Mouse (Mus musculus): ENCODE measurements around the gene Ankrd44.

GRCm38 (mm10) chr1:54798415-54798814 is 127.8 kb downstream of the Ankrd44 start:
- no peak for TF ChIP-seq POLR2A (IDR thresholded peaks at IDR 0.05; ENCODE audit: low read depth, low read length)
- no peak for TF ChIP-seq CTCF (conservative IDR thresholded peaks at IDR 0.05 in 1 of 2, IDR thresholded peaks at IDR 0.05 in 1 of 2; ENCODE audit: low read depth in 2 of 2, low read length in 2 of 2)
- no peak for TF ChIP-seq MAX (IDR thresholded peaks at IDR 0.05; ENCODE audit: low read length)
- TF ChIP-seq EP300 (IDR thresholded peaks at IDR 0.05; ENCODE audit: low read length) = no peak
- no peak for TF ChIP-seq ZMIZ1 (IDR thresholded peaks at IDR 0.05; ENCODE audit: low read depth, low read length)
- TF ChIP-seq ZC3H11A (IDR thresholded peaks at IDR 0.05; ENCODE audit: low read depth, low read length) = no peak
- TF ChIP-seq USF2 (conservative IDR thresholded peaks at IDR 0.05; ENCODE audit: low read depth, low read length) = no peak
- TF ChIP-seq TBP (conservative IDR thresholded peaks at IDR 0.05; ENCODE audit: low read depth, low read length) = no peak
- TF ChIP-seq ELF1 (IDR thresholded peaks at IDR 0.05; ENCODE audit: low read depth, low read length) = no peak

All from CH12.LX (cell line).